Mouse (Mus musculus) ovary, postnatal 10 days (tissue): ENCODE data around the gene Ost4.

Experiments used
- DNase-seq: peaks from one replicate; pipeline ENCODE4 v3.0.0; 2022; ENCODE audit warnings: low spot score

The Ost4 gene

DNA sequence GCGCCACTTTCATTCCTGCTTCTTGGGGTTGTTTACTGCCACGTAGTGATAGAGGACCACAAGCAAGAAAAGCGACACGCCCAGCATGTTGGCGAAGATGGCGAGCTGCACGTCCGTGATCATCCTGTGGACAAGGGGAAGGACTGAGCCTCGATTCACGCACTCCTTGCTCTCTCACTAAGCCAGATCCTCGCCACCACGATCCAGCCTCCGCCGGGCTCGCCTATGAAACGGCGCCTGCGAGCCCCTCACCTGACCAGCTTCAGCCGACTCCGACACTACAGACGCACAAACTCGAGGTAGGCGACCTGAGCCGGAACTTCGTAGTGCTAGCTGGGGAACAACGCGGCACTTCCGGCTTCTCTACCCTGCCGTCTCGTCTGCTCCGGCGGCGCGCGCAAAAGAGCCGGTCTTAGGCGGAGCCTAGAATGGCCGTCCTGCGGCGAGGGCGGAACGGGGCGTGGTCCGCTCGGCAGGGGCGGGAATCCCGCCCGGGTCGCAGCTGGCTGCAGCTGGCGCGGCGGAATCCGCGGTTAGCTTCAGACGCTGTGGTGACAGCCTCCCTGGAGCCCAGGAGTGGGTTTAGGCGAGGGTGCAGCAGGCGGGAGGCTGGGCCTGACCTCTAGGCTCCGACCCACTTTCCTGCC lies at the start of gene Ost4:
TSS of gene Ost4 (minus strand) at position 376 of the 647 bp plus-strand sequence.
- DNase-seq: peak; percentile 92

DNA sequence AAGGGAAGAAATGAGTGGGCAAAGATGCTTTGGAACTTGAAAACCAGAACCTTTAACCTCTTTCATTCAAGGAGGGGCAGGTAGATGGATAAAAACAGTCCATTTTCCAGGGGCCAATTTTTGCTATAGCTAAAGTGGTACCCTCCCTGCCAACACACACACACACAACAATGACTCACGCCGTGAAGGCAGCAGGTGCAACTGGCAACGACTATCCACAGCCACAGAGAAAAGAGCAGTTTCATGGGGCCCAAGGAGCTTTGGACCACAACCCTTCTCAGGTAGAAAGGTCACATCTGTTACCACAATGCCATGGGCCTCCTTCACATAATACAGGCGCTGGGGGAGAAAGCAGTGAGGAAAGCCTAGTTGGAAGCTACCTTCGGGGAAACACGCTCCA lies 48.2 kb upstream of the Ost4 start:
- DNase-seq: no peak

DNA sequence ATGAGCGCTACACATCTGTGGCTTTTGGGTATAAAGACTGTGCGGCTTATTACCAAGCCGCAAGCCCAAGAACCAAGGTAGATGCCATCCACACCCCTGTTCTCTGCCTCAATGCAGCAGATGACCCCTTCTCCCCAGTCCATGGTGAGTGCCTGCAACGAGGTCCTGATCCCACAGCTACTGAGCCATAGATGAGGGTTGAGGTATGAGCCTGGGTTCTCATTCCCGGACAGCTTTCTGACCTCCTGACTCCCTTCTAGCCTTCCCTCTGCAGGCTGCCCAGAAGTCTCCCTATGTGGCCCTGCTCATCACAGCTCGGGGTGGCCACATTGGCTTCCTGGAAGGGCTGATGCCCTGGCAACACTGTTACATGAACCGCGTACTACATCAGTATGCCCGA lies 47.0 kb upstream of the Ost4 start:
- DNase-seq: no peak

DNA sequence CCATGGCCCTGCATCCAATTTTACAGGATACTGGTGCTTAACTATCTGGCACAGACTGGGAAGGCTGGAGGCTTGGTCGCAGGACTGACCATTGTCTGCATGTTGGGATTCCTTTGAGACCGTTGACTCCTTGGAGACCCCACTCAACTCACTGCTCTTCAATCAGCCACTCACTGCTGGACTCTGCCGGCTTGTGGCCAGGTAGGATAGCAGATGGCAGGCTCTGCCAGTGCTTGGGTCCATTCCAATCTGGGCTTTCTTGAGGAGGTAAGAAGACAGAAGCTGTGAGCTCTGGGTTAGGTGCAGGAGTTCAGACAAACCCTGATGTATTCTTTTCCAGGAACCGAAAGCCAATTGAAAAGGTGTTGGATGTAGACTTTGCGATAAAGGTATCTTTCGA lies 46.5 kb upstream of the Ost4 start:
- no peak for DNase-seq

DNA sequence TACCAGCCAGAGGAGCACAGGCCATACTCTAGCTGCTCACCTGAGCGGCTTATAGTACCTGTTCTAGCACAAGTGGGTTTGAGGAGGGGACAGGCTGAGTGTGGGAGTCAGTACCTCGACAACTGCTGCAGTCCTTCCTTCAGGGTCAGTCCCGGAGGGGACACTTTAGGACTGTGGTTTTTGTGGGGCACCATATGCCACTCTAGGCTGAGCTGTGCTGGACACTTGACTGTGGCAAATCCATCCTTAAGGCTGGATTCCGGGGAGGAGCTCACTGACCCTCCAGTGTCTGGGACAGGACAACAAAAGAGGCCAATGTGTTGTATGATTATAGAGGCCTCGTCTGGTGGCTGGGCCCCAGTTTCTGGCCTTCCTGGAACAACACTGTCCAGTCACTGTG lies 45.0 kb upstream of the Ost4 start:
- DNase-seq: no peak

DNA sequence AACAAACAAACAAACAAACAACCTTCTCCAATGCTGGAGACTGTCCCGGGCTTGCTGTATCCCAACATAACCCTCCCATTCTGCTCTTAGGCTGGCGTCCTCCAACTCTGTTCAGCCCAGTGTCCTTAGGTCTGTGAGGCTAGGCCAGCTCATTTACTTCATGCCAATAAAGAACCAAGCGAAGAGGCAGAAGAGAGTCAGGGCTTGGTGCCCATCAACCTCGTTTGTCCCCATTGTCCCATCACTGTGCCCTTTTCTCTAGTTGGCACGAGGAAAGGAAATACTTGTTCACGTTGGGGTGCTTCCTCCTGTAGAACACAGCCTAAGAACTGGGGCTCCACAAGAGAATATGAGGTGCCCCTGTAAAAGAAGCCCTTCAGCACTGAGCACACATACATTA lies 44.1 kb upstream of the Ost4 start:
- DNase-seq: no peak

DNA sequence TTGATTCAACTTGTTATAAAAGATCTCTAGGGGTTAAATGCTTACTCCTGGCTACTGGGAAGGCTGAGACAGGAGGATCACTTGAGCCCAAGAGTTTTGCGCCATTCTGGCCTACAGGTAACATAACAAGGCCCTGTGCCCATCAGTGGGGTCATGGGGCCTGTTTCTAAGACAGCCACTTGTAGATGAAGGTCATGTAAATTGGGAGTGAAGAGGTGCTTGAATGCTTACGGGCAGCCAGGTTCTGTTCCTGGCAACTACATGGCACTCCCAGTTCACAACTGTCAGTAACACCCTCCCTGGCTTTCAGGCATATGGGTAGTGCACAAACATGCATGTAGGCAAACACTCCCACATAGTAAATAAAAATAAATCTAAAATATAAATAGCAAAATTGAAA lies 43.3 kb upstream of the Ost4 start:
- no peak for DNase-seq

DNA sequence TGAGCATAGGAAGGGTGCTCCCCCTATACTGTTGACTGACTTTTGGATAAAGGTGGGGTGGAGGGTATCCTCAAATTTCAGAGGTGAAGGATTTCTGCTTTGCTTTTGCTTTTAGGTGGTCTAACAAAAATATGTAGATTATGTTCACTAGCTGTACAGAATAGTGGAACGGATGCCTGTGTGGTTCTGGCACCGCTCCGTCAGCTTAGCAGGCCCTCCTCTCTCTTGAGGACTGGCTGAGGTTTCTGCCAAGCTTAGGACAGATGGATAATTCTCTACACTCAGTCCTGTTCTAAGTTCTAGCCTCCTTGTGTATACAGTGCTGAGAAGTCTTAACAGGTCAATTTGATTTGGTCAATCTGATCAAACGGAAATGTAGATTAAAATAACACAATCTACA lies 42.9 kb upstream of the Ost4 start:
- no peak for DNase-seq

DNA sequence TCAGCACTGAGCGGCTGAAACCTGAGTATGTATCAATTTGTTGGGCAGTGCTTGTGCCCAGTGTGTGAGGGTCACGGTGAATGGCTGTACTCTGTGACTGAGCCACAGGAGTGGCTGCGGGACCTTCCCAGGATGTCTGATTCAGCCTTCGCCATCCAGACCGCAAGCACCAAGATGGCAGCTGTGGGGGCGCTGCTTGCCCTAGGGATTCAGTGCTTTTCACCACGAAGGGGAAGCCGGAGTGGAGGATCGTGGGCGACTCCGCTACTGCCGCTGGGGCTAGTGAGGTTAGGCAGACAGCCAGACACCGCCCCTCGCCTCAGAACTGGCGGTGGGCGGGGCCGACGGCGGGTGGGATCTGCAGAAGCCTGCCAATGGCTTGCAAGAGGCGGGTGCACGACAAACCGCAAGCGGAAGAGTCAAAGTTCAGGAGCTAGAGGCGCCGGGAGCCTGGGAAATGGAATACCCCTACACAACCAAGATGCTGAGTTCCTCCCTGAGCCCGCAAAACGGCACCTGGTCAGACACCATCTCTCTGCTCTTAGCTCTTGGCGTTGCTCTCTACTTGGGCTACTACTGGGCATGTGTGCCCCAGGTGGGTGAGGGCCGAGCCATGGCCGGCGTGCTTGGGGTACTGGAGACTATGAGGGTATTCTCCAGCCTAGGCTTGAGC lies 42.2 kb upstream of the Ost4 start:
- peak; percentile 71 for DNase-seq

DNA sequence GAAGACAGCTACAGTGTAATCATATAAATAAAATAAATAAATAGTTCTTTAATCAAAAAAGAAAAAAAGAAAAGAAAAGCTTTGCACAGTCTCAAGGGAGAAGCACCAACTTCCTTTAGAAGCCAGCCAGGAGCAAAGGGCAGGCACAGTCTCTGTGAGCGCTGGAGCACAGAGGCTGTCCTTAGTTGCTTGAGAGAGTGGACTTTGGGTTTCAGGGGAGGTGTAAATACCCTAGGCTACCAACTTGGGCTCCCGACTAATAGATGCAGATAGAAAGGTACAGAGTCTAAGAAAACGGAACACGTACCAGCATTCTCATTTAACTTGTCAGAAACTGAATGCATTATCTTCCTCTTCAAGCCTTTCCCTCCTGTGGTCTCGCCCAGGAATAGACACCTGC lies 41.0 kb upstream of the Ost4 start:
- DNase-seq: no peak

DNA sequence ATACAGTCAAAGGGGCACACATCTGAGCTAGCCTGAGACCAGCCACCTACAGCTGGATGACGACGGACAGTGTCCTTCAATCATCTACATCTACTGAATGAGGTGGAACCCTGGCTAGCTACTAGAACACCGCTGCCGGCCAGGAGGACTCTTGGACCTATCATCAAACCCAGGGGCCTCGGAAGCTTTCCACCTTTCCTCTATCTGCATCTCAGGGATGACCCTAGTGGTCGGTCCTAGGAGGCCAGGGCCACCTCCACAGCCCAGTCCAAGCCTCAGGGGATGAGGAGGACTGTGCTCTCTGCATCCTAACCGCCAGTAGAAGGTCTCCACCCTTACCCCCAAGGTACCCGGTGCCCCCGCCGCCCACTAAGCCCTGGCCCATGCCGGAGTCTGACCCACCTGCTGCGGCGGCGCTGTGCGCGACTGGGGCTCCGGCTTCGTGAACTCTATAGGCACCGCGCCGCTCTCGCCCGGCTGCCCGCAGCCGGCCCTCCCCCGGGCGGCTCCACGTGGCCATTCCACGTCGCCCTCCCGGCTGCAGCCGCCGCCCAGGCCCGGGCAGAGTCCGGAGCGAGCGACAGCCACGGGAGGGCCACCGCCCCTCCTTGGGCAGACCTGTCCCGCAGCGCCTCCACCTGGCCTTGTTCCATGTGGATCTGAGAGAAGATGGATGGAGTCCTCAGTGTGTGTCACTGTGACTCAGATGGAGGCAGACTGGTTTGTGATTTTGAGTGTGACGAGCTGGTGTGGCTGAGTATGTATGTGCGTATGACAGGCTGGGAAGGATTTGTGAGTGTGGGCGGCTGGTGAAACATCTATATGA lies 37.6 kb upstream of the Ost4 start, which contains the start of gene Cgref1:
TSS of gene Cgref1 (minus strand) at position 636 of the 826 bp plus-strand sequence.
- no peak for DNase-seq

DNA sequence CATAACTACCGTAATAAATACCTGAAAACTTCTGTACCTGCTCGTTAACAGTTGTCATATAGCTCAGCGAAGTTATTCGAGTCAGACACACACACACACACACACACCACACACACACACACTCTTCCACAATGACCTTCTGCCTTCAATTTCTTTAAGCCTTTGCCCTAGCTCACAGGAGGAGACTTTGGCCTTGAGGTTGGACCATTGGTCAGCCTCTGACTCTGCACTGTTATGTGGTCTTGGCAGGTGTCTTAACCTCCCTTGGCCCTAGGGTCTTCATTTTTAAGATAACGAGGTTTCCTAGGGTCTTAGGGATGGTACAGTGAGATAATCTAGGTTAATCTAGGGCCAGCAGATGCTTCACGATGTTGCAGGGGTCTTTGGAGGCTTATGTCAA lies 36.8 kb upstream of the Ost4 start:
- DNase-seq: no peak

DNA sequence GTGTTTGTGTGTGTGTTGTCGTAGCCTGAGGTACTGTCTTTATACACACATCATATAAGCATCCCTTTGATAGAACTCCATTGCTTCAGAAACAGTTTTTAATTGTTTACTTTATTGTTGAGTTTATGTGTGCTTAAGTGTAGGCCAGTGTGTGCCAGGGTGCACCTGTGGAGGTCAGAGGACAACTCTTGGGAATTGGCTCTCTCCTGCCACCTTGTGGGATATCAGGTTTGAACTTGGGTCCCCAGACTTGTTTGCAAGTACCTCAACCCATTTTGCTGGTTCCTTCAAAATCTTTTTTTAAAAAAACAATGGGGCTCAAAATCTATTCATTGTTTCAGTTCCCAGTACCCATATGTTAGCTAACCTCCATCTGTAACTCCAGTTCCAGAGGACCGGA lies 35.4 kb upstream of the Ost4 start:
- DNase-seq: no peak

DNA sequence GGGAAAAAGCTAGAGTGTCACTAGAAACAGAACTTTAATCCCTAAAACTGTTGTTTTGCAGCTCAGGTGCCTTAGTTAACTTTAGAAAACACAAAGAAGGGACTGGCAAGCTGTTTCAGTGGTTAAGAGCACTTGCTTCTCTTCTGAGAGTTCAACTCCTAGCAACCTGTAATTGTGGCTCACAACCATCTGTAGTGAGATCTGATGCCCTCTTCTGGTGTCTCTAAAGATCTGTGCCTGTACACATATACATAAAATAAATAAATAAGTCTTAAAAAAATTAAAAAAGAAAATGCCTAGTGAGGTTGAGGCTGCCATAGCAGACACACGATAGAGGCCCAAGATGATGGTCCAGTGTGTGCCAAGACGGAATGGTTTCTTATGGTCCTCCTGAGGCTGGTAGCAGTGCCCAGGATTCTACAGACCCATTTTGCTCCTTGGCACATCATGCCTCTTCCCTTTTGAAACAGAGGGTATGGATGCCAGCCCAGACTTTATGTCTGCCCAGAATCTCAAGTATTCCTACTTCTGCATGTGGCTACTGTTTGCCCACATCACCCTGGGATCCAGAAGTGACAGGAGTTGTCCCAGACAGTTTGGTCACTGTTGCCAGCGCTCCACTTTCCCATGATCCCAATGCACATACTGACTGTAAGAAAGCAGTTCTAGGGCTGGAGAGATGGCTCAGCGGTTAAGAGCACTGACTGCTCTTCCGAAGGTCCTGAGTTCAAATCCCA lies 27.3 kb upstream of the Ost4 start:
- no peak for DNase-seq

DNA sequence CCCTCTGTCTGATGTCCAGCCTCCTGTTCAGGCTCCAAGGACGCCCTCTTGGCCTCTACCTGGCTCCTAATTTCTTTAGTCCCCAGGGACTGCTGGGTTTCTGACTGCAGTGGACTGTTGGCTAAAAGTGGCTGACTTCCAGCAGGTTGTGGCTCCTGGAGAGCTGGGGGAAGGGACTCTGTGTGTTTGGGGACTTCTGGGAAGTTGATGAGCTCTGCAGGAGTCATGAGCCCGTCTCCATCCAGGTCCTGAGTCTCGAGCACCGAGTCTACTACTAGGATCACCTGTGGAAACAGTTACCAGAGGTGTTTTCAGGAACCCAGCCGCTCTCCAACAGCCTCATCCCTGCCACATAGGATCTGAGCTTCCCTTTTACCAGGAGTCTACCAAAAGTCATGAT lies 26.1 kb upstream of the Ost4 start:
- no peak for DNase-seq

DNA sequence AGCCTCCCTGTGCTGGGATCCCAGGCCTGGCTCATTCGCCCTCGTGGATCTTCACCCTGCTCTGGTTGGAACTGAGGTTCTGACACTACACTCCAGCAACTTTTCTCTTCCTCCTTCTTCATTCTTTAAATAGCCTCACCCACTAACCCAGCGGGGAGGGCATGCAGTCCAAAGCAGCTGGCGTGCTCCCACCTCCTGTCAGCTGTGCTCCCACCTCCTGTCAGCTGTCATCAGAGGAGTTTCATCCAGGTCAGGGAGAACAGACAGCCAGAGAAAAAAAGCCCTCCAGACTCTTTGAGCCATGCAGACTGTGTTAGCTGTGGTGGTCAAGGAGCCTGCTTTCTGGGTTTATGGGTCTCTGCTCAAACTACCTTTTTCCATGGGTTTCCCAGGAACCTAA lies 23.8 kb upstream of the Ost4 start:
- DNase-seq: no peak

DNA sequence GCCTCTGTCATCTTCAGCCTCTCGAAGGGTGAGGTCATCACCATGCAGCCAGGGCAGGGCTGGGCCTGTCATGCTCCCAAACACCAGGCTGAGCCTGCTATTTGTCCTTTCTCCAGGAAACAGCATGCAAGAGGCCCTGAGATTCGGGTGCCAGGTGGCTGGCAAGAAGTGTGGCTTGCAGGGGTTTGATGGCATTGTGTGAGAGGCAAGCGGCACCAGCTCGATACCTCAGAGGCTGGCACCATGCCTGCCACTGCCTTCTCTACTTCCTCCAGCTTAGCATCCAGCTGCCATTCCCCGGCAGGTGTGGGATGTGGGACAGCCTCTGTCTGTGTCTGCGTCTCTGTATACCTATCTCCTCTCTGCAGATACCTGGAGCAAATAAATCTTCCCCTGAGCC lies 23.3 kb upstream of the Ost4 start:
- DNase-seq: no peak

DNA sequence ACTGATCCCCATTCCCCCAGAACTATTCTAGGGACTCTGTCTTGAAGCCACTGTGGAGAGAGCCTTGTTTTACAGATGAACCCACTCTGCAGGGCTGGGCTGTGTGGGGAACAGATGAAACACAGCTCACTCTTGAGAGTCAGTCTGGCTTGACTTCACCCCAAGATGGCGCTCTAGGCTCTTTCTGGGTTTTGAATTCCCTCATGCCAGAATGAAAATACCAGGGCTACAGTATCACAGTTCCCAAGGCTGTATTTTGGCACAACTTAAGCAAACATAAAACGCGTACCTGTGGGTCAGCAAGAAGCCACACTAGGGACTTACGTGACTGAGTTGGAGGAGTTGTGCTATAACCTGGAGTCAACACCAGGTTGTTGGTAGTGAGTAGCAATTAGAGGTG lies 22.5 kb upstream of the Ost4 start:
- DNase-seq: no peak

DNA sequence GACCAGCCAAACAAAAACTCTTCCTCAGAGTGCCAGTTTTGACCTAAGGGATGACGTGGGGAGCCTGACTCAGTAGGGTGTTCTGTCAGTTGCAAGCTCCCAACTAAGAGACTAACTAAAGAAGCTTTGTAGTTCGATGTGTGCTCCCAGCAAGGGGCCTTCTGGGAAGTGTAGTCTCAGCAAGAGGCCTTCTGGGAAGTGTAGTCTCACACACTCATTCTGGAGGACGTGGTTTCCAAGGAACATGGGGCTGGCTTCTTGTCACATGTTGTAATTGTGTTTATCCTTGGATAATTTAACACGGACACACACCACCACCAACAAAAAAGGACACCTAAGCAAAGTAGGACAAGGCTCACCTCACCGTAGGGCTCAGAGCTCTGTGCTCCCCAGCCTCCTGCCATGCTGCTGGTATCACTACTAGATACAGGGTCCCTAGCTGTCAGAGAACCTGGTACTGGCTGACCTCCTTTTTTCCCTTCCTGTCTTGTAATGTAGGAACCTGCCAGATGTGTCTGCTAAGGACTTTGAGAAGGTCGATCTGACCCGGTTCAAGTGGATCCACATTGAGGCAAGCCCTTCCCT lies 20.4 kb upstream of the Ost4 start:
- DNase-seq: no peak

DNA sequence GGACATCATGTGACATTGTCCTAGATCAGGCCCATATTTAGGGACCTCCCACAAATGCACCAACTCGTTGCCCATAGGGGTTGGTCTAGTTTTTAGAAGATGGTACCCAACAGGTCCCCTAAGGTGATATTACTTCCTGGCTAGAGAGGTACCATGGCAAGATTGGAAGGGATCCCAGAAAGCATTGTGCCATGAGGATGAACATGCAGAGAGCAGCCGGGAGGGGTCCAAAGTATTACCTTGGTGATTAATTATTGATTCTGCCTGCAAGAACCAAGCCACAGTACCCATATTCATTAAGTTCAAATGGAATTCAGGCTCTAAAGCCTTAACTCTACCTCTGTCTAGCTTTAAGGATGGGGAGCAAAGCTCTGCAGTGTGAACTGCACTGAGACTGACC lies 18.5 kb upstream of the Ost4 start:
- DNase-seq: no peak

DNA sequence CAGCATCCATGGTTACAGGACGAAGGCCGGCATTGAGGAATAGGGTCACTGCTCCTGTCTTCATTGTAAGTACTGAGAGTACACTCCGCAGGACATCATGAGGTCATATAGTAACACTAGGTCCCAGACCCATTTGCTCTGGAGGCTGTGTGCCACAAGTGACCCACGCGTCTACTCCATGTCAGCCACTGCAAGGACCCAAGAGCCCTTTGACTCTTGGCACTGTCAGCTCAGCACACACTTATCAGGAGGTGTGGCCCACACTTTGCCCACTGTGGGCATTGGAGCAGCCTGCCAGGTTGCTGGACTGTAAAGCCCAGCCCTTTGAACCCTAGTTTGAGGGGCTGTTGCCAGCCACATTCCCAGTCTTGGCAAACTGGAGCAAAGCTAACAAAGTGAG lies 17.6 kb upstream of the Ost4 start:
- DNase-seq: no peak

DNA sequence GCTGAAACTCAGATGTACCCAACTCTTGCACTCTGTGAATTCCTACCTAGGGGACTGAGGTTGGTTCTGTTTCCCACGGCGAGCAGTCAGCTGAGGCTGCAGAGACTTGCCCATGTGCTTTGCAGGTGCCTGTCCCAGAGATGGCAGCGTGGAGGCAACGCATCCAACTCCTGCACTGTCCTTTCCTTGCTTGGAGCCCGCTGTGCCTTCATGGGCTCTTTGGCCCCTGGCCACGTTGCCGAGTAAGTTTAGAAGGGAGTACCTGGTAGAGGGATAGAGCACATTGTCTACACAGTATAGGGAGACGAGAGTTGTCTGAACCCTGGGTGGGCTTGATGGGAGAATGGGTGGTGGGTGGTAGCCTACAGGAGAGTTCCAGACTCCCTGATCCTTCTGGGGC lies 17.0 kb upstream of the Ost4 start:
- DNase-seq: no peak
